Mouse (Mus musculus): ENCODE measurements around the gene Calr. TPM values are rescaled to one million over a fixed set of nuclear protein-coding genes. Genes with fewer than 3 reads are reported as not detected.
"Not testable (repeated sequence)": the region's sequence is repeated elsewhere in the genome, so short reads cannot be mapped to it uniquely, and the experiment has no call there.

Gene Calr
- polyA plus RNA-seq, 1 experiment = 674 TPM

DNA sequence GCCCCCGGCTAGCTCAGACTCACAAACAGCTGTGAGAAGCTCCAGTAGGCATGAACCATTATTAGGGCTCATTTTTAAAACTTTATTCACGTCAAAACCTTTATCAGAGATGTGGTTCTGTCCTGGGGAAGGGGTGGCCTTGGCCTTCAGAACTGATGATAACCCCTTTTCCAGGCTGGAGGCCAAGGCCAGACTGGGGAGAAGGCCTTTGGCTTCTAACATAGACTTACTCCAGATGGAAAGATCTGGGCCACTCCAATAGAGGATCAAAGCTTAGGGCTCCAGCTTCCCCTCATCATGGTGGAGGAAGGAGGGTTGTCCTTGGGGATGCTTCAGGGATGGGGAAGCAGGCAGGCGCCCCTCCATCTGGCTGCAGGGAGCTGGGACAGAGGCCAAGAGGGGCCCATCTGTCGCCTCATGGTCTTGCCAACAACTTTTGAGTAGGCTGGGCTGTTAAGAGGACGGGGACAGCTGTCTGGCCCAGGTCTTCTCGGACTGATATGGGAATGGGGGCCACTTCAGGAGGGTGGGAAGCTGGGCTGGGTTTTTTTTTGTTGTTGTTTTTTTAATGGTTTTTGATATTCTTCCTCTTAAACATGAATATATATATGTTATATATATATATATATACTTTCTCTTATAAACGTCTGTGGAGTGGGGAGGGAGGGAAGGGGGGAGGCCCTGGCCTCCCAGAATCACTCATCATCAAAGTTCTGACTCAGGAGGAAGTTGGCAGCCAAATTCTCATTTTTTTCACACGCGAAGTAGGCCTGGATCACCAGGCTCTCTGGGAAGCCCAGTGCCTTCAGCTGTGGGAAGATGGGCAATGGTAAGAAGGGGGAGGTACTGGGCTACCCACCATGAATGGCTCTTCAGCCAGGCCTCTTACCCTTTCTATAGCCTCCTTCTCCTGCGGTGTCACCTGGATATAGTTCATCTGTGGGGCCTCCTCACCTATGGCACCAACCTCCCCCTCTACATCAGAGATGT is 11.6 kb downstream of the Calr start:
- H3K4me1 ChIP-seq (ENCODE audit: control insufficient read depth, insufficient read depth, low read length) = peaks cover 10% of the 10 kb centered on the region
- H3K4me3 ChIP-seq (ENCODE audit: insufficient read depth, low read length) = no peak overlapping the region
- TF ChIP-seq POLR2A (IDR thresholded peaks at IDR 0.05; ENCODE audit: borderline replicate concordance, low read depth, low read length) (no peak), CTCF (IDR thresholded peaks at IDR 0.05; ENCODE audit: low read depth, low read length) (no peak)
- H3K27ac ChIP-seq (ENCODE audit: insufficient read depth, low read depth, low read length) = no peak overlapping the region

DNA sequence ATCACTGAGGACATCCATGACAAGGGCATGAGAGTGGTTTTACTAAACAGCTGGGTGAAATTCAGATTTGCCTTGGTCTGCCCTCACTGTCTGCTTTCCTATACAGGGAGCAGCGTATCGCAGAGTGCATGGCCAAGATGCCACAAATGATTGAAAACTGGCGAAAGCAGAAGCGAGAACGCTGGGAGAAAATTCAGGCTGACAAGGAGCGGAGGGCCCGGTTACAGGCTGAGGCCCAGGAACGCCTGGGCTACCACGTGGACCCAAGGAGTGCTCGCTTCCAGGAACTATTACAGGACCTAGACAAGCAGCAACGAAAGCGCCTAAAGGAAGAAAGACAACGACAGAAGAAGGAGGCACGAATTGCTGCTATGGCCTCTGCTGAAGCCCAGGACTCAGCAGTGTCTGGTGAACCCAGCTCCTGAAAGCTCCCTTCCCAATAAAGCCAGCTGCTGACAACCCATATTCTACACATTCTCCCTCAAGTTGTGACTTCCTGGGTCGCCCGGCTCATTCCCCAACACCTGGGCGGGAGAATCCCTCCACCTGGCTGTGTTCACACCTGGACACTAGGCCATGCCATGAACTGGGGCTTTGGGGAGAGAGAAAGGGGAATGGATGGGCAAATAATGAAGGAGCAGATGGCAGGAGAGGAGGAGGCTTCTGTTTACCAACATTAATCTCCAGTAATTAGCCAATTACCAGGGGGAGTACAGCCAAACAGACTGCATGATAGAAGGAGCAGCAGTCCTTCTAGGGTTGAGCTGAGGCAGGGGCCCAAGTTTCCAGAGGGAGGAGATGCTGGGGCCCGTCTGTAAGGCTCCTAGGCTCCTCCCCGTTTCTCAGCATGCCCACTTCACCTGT is 12.5 kb downstream of the Calr start:
- H3K4me3 ChIP-seq (ENCODE audit: insufficient read depth, low read length) = no peak overlapping the region
- no peak overlapping the region for H3K27ac ChIP-seq (ENCODE audit: insufficient read depth, low read depth, low read length)
- TF ChIP-seq POLR2A (IDR thresholded peaks at IDR 0.05; ENCODE audit: borderline replicate concordance, low read depth, low read length) (no peak), CTCF (IDR thresholded peaks at IDR 0.05; ENCODE audit: low read depth, low read length) (no peak)
- peaks cover 5% of the 10 kb centered on the region for H3K4me1 ChIP-seq (ENCODE audit: control insufficient read depth, insufficient read depth, low read length)

DNA sequence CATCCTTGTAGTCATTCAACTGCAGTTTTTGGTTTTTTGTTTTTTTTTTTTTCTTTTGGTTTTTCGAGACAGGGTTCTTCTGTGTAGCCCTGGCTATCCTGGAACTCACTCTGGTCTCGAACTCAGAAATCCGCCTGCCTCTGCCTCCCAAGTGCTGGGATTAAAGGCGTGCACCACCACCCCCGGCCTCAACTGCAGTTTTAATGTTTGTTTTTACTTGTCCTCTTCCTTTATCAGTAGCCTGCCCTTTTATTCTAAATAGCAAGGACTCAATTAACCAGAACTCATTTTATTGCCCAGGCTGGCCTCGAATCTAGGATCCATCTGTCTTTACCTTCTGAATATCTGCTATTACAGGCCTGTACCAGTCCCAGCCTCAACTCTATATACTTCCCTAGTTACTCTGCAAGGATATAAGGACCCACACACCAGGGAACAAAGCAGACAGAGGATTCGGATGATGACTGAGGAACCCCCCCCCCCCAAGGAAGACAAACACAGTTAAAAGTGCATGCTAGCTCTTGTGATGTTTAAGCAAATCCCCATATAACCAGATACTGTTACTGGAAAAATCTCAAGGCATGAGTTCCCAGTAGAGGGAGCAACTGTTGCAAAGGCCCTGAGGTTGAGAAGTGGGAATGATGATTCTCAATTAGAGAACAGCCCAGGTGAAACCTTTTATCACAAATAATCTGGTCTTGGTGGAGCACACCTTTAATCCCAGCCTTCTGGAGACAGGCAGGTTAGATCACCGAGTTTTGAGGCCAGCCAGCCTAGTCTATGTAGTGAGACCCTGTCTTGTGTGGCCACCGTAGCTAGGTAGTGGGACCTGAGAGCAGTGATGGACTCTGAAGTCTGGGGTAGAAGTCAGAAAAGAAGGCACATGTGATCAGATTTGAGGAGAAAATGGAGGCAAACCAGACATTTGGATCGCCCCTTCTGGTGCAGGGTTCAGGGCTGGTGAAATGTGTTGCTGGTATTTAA is 13.7 kb downstream of the Calr start:
- Histone ChIP-seq H3K27ac (ENCODE audit: insufficient read depth, low read depth, low read length) (peak overlapping the region; percentile 52; the same call in 1 of the 2 replicates), H3K4me1 (ENCODE audit: control insufficient read depth, insufficient read depth, low read length) (peaks cover 4% of the 10 kb centered on the region), H3K4me3 (ENCODE audit: insufficient read depth, low read length) (peak overlapping the region; percentile 95)

DNA sequence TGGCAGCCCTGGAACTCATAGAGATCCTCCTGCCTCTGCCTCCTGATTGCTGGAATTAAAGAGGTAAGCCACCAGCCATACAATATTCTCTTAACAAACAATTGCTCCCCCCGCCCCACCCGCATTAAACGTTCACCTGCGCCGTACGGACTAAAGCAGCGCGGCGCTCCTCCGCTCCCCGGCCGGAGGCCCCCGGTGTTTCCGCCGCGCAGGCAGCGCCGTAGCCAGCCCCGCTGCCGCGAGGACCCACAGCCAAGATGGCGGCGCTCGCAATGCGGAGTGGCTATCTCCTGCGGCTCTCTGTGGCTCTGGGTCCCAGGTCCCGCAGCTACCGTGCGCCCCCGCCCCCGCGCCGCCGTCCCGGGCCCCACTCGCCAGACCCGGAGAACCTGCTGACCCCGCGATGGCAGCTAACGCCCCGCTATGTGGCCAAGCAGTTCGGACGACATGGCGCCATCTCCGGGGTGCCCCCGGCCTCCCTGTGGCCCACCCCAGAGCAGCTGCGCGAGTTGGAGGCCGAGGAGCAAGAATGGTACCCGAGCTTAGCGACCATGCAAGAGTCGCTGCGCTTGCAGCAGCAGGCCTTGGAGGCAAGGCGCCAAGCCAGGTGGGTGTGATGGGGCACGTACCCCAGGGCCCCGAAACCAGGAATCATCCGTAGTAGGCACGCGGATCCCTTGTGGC is 14.6 kb downstream of the Calr start:
- TF ChIP-seq POLR2A (IDR thresholded peaks at IDR 0.05; ENCODE audit: borderline replicate concordance, low read depth, low read length) (no peak), CTCF (IDR thresholded peaks at IDR 0.05; ENCODE audit: low read depth, low read length) (no peak)
- Histone ChIP-seq H3K4me1 (ENCODE audit: control insufficient read depth, insufficient read depth, low read length) (peaks cover 4% of the 10 kb centered on the region), H3K4me3 (ENCODE audit: insufficient read depth, low read length) (peak overlapping the region; percentile 95), H3K27ac (ENCODE audit: insufficient read depth, low read depth, low read length) (peak overlapping the region; percentile 68)

More for the DNA sequence above, 13.7 kb downstream of the Calr start:
- TF ChIP-seq CTCF (IDR thresholded peaks at IDR 0.05; ENCODE audit: low read depth, low read length) (no peak), POLR2A (IDR thresholded peaks at IDR 0.05; ENCODE audit: borderline replicate concordance, low read depth, low read length) (no peak)

DNA sequence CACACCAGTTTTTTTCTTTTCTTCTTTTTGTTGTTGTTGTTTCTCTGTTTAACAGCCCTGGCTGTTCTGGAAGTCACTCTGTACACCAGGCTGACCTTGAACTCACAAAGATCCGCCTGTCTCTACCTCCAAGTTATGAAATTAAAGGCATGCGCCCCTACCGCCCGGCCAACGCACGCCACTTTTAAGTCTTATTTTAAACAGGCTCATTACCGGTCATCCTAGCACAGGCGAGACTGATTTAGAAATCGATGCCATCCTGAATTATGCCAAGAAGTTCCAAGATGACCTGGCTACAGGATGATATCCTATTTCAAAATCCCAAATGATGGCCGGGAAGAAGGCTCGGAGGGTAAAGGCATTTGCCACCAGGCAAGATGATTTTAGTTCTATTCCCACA is 15.2 kb downstream of the Calr start, which contains the start of gene Gadd45gip1:
Gene Gadd45gip1, plus strand, starts transcription at position 33 of the 400 bp plus-strand sequence.
- Histone ChIP-seq H3K4me1 (ENCODE audit: control insufficient read depth, insufficient read depth, low read length) (peaks cover 4% of the 10 kb centered on the region), H3K4me3 (ENCODE audit: insufficient read depth, low read length) (peak within 1 kb of the TSS; percentile 95), H3K27ac (ENCODE audit: insufficient read depth, low read depth, low read length) (peak within 1 kb of the TSS; percentile 68)
- TF ChIP-seq POLR2A (IDR thresholded peaks at IDR 0.05; ENCODE audit: borderline replicate concordance, low read depth, low read length) (no peak), CTCF (IDR thresholded peaks at IDR 0.05; ENCODE audit: low read depth, low read length) (no peak)

DNA sequence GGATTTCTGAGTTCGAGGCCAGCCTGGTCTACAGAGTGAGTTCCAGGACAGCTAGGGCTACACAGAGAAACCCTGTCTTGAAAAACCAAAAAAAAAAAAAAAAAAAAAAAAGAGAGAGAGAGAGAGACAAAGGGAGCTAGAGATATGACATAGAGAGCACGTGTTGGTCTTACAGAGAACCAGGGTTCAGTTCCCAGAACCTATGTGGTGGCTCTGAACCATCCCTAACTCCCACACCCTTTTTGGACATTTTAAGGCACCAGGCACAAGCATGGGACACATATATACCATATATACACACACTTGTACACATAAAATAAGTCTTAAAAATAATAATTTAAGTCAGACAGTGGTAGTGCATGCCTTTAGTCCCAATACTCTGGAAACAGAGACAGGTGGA is 20.2 kb downstream of the Calr start:
- H3K4me1 ChIP-seq (ENCODE audit: control insufficient read depth, insufficient read depth, low read length); H3K4me3 ChIP-seq (ENCODE audit: insufficient read depth, low read length); H3K27ac ChIP-seq (ENCODE audit: insufficient read depth, low read depth, low read length): not testable (repeated sequence)

DNA sequence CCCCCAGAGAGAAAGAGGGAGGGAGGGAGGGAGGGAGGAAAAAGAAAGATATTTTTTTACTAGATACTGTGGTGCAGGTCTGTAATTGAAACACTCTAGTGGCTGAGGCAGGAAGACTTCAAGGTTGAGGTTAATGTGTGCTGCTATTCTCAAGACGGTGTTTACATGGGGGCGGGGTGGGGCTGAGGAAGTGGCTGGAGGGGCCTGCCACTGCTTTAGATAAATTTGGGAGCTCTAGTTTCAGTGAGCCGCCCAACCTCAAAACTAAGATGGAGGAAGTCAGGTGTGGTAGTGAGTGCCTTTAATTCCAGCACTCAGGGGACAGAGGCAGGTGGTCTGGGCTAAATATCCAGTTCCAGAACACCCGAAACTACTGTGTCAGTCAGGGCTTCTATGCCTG is 21.1 kb downstream of the Calr start:
- Histone ChIP-seq H3K4me3 (ENCODE audit: insufficient read depth, low read length) (no peak overlapping the region), H3K27ac (ENCODE audit: insufficient read depth, low read depth, low read length) (no peak overlapping the region), H3K4me1 (ENCODE audit: control insufficient read depth, insufficient read depth, low read length) (no peaks in the 10 kb centered on the region)
- TF ChIP-seq POLR2A (IDR thresholded peaks at IDR 0.05; ENCODE audit: borderline replicate concordance, low read depth, low read length) = no peak
- no peak for TF ChIP-seq CTCF (IDR thresholded peaks at IDR 0.05; ENCODE audit: low read depth, low read length)

DNA sequence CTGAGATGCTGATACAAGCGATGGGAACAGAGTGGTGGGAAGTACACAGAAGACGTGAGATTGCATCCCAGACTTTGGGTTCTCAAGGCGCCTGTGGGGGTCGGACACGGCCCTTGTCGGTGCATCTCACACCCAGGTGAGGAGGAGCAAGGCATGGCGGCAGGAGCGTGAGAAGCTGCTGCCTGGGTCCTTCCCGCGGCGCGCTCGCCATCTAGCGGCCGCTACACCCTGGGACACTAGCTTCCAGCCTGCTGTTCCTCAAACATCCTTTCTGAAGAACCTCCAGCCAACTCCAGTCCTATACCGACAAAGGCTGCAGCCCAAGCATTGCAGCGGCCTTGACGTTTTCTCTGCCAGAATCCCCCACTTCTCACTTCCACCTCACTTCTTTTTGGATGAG is 23.1 kb downstream of the Calr start:
- Histone ChIP-seq H3K4me3 (ENCODE audit: insufficient read depth, low read length) (no peak overlapping the region), H3K4me1 (ENCODE audit: control insufficient read depth, insufficient read depth, low read length) (no peaks in the 10 kb centered on the region), H3K27ac (ENCODE audit: insufficient read depth, low read depth, low read length) (no peak overlapping the region)
- TF ChIP-seq POLR2A (IDR thresholded peaks at IDR 0.05; ENCODE audit: borderline replicate concordance, low read depth, low read length) (no peak), CTCF (IDR thresholded peaks at IDR 0.05; ENCODE audit: low read depth, low read length) (peak; percentile 42; the same call in 1 of the 2 replicates)

All from bone marrow macrophage, adult 2 months (primary cell).